Mouse (Mus musculus) limb, embryonic 11.5 days (tissue): ENCODE measurements around the gene Zswim4. TPM values are rescaled to one million over a fixed set of nuclear protein-coding genes. Genes with fewer than 3 reads are reported as not detected.

Experiments
- ATAC-seq: fragments of 200-750 bp; cut with Nextera tagmentation; 2 replicates; pipeline ENCODE4 v1.8.0; 2017; ENCODE audit warnings: low read depth; ENCODE audit not compliant: insufficient number of reproducible peaks, low FRiP score, low TSS enrichment
- DNase-seq: peaks from one replicate; pipeline ENCODE4 v3.0.0-alpha.2; 2015; ENCODE audit warnings: low spot score
- H3K27ac ChIP-seq: fragments of 300-500 bp; sonication (generic); replicated peaks from 2 replicates; pipeline ENCODE4 v1.5.1; 2014; ENCODE audit warnings: low read depth, mild to moderate bottlenecking, low read length
- H3K27me3 ChIP-seq: fragments of 300-500 bp; sonication (generic); 2 replicates; pipeline ENCODE4 v1.6.1; 2014; ENCODE audit warnings: mild to moderate bottlenecking, low read length, mixed read lengths; ENCODE audit not compliant: control insufficient read depth, insufficient read depth
- H3K36me3 ChIP-seq: fragments of 300-500 bp; sonication (generic); 2 replicates; pipeline ENCODE4 v1.6.1; 2014; ENCODE audit warnings: mild to moderate bottlenecking, low read length, moderate library complexity, mixed read lengths; ENCODE audit not compliant: control insufficient read depth, insufficient read depth
- H3K4me1 ChIP-seq: fragments of 300-500 bp; sonication (generic); 2 replicates; pipeline ENCODE4 v1.6.1; 2014; ENCODE audit warnings: low read length, mixed read lengths; ENCODE audit not compliant: control insufficient read depth, insufficient read depth
- H3K4me2 ChIP-seq: fragments of 300-500 bp; sonication (generic); 2 replicates; pipeline ENCODE4 v1.6.1; 2014; ENCODE audit warnings: low read depth, mild to moderate bottlenecking, moderate library complexity; ENCODE audit not compliant: severe bottlenecking
- H3K4me3 ChIP-seq: fragments of 300-500 bp; sonication (generic); 2 replicates; pipeline ENCODE4 v1.5.1; 2014; ENCODE audit warnings: low read depth, low read length
- H3K9ac ChIP-seq: fragments of 300-500 bp; sonication (generic); 2 replicates; pipeline ENCODE4 v1.6.1; 2014; ENCODE audit warnings: mild to moderate bottlenecking, low read length
- H3K9me3 ChIP-seq: fragments of 300-500 bp; sonication (generic); 2 replicates; pipeline ENCODE4 v1.6.1; 2016; ENCODE audit warnings: low read length; ENCODE audit not compliant: control insufficient read depth
- WGBS: fragments of 180-500 bp; shearing (Covaris S2); extraction: QIAGEN DNeasy Blood & Tissue Kit; methylation state at CpG from one replicate; pipeline ENCODE4 v1.1.7; 2014; 5-methylcytosine and 5-hydroxymethylcytosine counted together
- microRNA counts: library from miRNA; unstranded; fragments of <30 nt; microRNA quantifications from one replicate; lab custom pipeline; 2016
- microRNA-seq: library from miRNA; unstranded; fragments of <30 nt; microRNA quantifications from one replicate; pipeline ENCODE4, GENCODE M21; 2016
- polyA plus RNA-seq: library from polyadenylated mRNA; unstranded; fragments of >200 nt; fragmentation: Nextera tagmentation; extraction: Ambion mirVana; gene quantifications from 2 replicates; pipeline ENCODE4 v1.2.1, GENCODE M21; 2014

The Zswim4 gene
- polyA plus RNA-seq, 1 experiment from 2014 or later = 24.5 TPM

GRCm38 (mm10) chr8:84176560-84176959 is 60.3 kb downstream of the Zswim4 start:
- Histone ChIP-seq H3K9ac (peak overlapping the region; percentile 17; the same call in 1 of the 2 replicates), H3K36me3 (peaks cover 16% of the 10 kb centered on the region), H3K4me1 (peaks cover 28% of the 10 kb centered on the region), H3K9me3 (no peaks in the 10 kb centered on the region), H3K4me3 (no peak overlapping the region), H3K27me3 (no peaks in the 10 kb centered on the region), H3K4me2 (no peak overlapping the region), H3K27ac (no peak overlapping the region)
- ATAC-seq (no peak), DNase-seq (no peak)
- WGBS = 21% methylated on average over 3 of the region's 3 CpGs

GRCm38 (mm10) chr8:84173861-84174260 is 63.0 kb downstream of the Zswim4 start:
- H3K4me3 ChIP-seq = no peak overlapping the region
- H3K9ac ChIP-seq = no peak overlapping the region
- ATAC-seq = no peak
- H3K27me3 ChIP-seq = no peaks in the 10 kb centered on the region
- H3K9me3 ChIP-seq = no peaks in the 10 kb centered on the region
- 0 out of 2 replicates have a peak, but pooled peaks cover 5% of the 10 kb centered on the region for H3K4me1 ChIP-seq
- WGBS = 82% methylated on average over 6 of the region's 6 CpGs
- H3K27ac ChIP-seq = no peak overlapping the region; the same call in 1 of the 2 replicates
- DNase-seq = no peak
- peaks cover 17% of the 10 kb centered on the region for H3K36me3 ChIP-seq
- H3K4me2 ChIP-seq = no peak overlapping the region

- Histone ChIP-seq H3K36me3 (peaks cover 10% of the 10 kb centered on the region), H3K27me3 (no peaks in the 10 kb centered on the region), H3K4me3 (no peak overlapping the region), H3K9ac (no peak overlapping the region), H3K27ac (no peak overlapping the region), H3K4me1 (no peaks in the 10 kb centered on the region), H3K9me3 (no peaks in the 10 kb centered on the region), H3K4me2 (no peak overlapping the region)
- WGBS = 94% methylated on average over 5 of the region's 5 CpGs
- DNase-seq = no peak
- ATAC-seq = no peak
Measured at GRCm38 (mm10) chr8:84170096-84170495, 66.8 kb downstream of the Zswim4 start.

- no peak for DNase-seq
- WGBS = 92% methylated on average over 2 of the region's 2 CpGs
- Histone ChIP-seq H3K27ac (no peak overlapping the region), H3K36me3 (peaks cover 6% of the 10 kb centered on the region; the same call in 1 of the 2 replicates), H3K27me3 (no peaks in the 10 kb centered on the region), H3K9me3 (no peaks in the 10 kb centered on the region), H3K4me2 (no peak overlapping the region), H3K9ac (no peak overlapping the region), H3K4me1 (no peaks in the 10 kb centered on the region), H3K4me3 (no peak overlapping the region)
- no peak for ATAC-seq
Measured at GRCm38 (mm10) chr8:84167696-84168095, 69.2 kb downstream of the Zswim4 start.

MicroRNA genes within 50 kb of the gene (microRNA counts, 519-probe panel; counts per million panel counts)
- microRNA mmu-miR-181c (lab: Ali Mortazavi, UCI) (2,975 counts per million, percentile 34 among the panel's probes with 10 or more counts), microRNA mmu-miR-23a (lab: Ali Mortazavi, UCI) (4,568 counts per million, percentile 71 among the panel's probes with 10 or more counts), microRNA mmu-miR-27a (lab: Ali Mortazavi, UCI) (5,489 counts per million, percentile 89 among the panel's probes with 10 or more counts)

Small RNA genes within 50 kb of the gene (microRNA-seq; reads per million reads assigned to microRNA genes)
- gene Mir181c (6,815 reads per million, percentile 92 among the genes with 10 or more reads in this experiment), gene Mir181d (7,704 reads per million, percentile 93 among the genes with 10 or more reads in this experiment), gene Mir23a (9,461 reads per million, percentile 94 among the genes with 10 or more reads in this experiment), gene Mir24-2 (not detected), gene Mir27a (201 reads per million, percentile 58 among the genes with 10 or more reads in this experiment), gene Mir3074-2 (not detected)

Other genes with a start within 250 kb of the Zswim4 start
- gene Samd1, start 239.4 kb downstream of the Zswim4 start, polyA plus RNA-seq = 18.9 and 19.0 TPM in 2 replicates
- gene 1700067K01Rik, start 235.6 kb downstream of the Zswim4 start, polyA plus RNA-seq = 1.2 and 1.5 TPM in 2 replicates
- 0.18 and 0.35 TPM in 2 replicates for gene 2210011C24Rik, start 224.9 kb downstream of the Zswim4 start, polyA plus RNA-seq
- 1.1 and 2.1 TPM in 2 replicates for gene Palm3, start 215.6 kb downstream of the Zswim4 start, polyA plus RNA-seq
- 0.20 and 0.27 TPM in 2 replicates for gene Il27ra, start 194.5 kb downstream of the Zswim4 start, polyA plus RNA-seq
- not detected in 2 replicates for gene Rln3, start 192.1 kb downstream of the Zswim4 start, polyA plus RNA-seq
- 1.2 and 1.3 TPM in 2 replicates for gene Gm10643, start 171.9 kb downstream of the Zswim4 start, polyA plus RNA-seq
- 11.9 and 12.9 TPM in 2 replicates for gene Rfx1, start 170.2 kb downstream of the Zswim4 start, polyA plus RNA-seq
- gene Dcaf15, start 132.3 kb downstream of the Zswim4 start, polyA plus RNA-seq = 13.4 and 15.2 TPM in 2 replicates
- 0.10 and 0.17 TPM in 2 replicates for gene Podnl1, start 111.1 kb downstream of the Zswim4 start, polyA plus RNA-seq
- gene Cc2d1a, start 89.1 kb downstream of the Zswim4 start, polyA plus RNA-seq = 15.2 and 15.7 TPM in 2 replicates
- gene 4930432K21Rik, start 89.0 kb downstream of the Zswim4 start, polyA plus RNA-seq = 0.61 and 0.89 TPM in 2 replicates
- 4.3 and 4.9 TPM in 2 replicates for gene Nanos3, start 51.8 kb downstream of the Zswim4 start, polyA plus RNA-seq
- 361 and 375 TPM in 2 replicates for gene D8Ertd738e, start 12.7 kb upstream of the Zswim4 start, polyA plus RNA-seq
- gene Mri1, start 20.3 kb upstream of the Zswim4 start, polyA plus RNA-seq = 56.0 and 61.4 TPM in 2 replicates
- gene Ccdc130, start 33.3 kb upstream of the Zswim4 start, polyA plus RNA-seq = 19.9 and 21.6 TPM in 2 replicates
- gene Cacna1a, start 151.4 kb upstream of the Zswim4 start, polyA plus RNA-seq = 5.3 and 9.1 TPM in 2 replicates